Mouse (Mus musculus): ENCODE results near the gene Ifngr1.

Ifngr1 gene

GRCm38 (mm10) chr10:19639630-19640029 lies 47.9 kb downstream of the Ifngr1 start:
- DNase-seq (ENCODE audit: low read depth): no peak

- DNase-seq (ENCODE audit: low read depth): no peak
These were observed 53.4 kb downstream of the Ifngr1 start for GRCm38 (mm10) chr10:19645119-19645518.

GRCm38 (mm10) chr10:19657426-19657825 lies 65.7 kb downstream of the Ifngr1 start:
- DNase-seq (ENCODE audit: low read depth): no peak
